Mouse (Mus musculus): ENCODE measurements around the gene Gm20547. TPM values are rescaled to one million over a fixed set of nuclear protein-coding genes. Genes with fewer than 3 reads are reported as not detected.
"Not testable (repeated sequence)": the region's sequence is repeated elsewhere in the genome, so short reads cannot be mapped to it uniquely, and the experiment has no call there.

Gm20547 gene
- total RNA-seq, 2 experiments from 2014 or later = not detected

DNA sequence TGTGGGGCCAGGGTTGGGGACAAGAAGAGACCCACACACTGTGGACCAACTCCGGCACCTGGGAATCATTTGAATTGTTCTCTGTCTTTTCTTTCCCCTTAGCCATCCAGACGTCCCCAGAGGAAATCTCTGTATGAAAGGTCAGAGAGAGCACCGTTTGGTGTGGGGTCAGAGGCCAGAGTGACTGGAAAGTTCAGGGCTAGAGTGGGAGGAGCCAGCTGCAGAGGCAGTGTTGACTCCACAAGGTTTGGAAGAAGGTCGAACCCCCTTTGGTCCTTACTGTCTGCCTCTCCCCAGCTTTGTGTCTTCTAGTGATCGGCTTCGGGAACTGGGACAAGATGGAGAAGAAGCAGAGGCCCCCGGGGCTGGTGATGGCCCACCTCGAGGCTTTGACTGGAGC lies 28.3 kb downstream of the Gm20547 start:
- no peak for DNase-seq

DNA sequence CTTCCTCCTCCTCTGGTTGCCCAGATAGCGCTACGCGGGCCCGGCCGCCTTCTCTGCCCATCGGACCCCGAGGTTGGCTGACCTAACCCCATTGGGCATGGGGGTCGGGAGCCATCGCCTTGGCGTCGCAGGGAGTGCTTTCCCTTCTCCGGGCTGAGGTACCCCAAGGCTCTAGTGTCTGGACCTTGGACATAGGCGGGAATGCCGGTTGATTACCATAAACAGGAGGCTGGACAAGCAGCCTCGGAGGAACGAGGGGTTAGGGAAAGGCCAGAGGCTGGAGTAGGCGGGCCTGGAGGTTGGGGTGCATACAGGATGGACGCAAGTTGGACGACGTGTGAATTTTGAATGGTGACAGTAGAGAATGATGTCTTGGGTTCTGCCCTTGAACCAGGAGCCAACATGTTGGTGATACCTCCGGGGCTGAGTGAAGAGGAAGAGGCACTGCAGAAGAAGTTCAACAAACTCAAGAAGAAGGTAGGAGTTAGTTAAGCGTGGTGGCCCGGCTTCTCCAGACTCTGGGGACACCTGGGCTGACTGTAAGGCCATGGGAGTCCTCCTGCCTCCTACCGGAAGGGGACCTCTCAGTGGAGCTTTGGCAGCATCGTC lies 31.2 kb downstream of the Gm20547 start:
- DNase-seq = no peak

DNA sequence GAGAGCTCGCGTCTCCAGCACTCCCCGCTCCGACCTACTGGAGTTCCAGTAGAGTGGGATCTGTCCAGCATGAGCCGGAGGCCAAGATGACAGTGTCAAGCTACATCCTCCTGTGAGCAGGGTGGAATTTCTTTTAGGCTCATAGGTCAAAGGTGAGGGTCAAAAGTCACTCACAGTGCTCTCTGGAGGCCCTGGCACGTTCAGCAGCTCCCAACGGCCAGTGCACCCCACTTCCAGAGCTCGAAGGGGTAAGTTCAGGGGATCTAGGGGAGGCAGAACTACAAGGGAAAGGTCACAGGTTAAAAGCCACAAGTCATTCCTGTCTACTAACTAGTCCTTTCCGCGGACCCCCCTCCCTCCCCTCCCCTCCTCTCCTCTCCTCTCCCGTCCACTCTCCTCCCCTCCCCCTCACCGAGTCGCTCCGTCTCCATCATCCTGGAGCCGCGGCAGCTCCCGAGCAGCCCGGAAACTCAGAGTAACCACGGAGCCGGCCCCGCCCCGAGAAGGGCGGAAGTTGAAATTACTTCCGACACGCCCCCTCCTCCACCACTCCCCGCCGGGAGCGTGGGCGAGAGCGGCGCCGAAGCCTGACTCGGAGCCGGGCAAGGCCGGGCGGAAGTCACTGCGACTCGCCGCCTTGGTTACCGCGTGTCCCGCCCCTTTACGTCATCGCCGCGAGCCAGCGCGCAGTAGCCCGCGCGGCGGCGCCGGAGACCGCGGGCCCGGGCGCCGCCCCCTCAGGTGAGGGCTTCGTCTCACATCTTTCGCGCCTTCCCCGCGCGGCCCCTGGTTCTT lies 31.9 kb downstream of the Gm20547 start, which contains the start of the genes Skiv2l and Nelfe:
TSS of gene Skiv2l (minus strand) at position 489 of the 795 bp plus-strand sequence.
TSS of gene Nelfe (plus strand) at position 670 of the 795 bp plus-strand sequence.
- peak; percentile 98 for DNase-seq

DNA sequence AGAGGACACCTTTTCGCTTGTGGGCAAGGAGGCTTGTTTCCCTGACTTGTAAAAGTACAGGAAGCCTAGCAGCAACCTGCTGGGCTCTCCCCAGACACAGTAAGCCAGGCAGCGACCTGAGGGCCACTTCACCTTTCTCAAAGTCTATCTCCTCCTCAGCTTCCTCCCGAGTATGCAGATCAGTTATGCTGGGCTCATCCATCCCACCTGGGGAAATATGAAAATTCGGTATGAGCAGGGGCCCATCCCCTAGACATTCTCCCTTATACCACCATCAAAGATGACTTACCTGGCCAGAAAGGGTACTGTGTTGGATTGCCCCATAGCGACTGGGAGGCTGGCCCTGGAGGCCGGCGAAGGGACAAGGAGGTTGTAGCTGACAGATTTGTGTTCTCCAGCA lies 34.2 kb downstream of the Gm20547 start:
- DNase-seq = no peak

DNA sequence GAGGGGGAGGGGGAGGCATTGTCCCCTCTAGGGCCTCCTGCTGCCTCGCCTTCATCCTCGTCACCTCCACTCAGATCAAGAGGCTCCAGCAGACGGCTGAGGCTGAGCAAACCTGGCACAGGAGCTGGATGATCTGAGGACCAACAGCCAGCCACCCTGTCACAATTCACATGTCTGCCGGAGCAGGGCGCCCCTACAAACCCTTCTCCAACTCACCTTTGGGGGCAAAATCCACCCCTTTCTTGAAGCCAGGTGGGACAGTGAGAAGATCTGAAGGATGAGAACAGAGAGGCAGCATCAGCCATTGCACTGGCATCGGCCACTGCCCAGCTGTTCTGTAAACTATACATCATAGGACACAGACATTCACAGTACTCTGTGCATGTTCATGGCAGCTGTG lies 34.6 kb downstream of the Gm20547 start:
- no peak for DNase-seq

DNA sequence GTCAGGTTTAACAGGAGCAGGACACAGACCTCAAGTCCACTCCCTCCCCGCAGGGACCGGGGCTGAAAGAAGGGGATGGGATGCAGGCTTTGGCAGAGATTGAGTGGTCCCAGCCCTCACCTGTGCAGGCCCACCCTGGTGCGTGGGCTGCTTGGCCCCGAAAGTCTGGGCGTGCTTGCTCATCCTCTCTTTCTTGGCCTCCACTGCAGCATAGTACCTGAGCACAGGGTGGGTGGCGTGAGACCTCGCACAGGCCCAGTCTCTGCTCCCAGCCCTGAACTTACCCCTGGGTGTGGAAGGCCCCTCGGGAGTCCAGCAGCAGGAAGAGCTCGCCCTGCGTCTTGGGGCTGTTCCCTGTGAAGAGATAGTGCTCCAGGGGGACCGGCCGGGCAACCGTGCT lies 37.0 kb downstream of the Gm20547 start:
- DNase-seq = no peak

DNA sequence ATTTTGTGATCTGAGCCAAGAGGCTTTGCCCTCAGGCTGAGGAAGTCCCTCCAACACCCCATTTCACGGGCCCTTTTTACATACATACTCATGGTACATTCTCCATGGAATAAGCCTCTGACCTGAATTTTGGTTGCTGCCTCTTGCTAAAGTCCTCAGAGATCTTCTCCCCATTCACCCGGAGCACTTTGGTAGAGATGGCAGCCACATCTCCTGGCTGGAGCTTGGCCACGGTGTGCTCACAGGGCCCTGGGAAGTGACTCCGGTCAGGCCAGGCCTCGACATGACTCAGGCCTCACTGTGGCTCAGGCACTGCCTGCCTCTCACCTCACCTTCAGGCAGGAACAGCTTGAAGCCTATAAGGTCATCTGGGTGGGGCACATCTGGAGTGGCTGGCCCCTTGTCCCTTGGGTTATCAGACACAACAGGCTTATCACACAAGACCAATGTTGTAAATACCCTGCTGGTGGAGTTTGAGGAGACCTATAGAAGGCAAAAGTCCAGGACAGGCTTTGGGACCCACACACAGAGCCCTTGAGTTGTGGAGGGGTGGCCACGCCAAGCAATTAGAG lies 41.0 kb downstream of the Gm20547 start:
- DNase-seq = no peak

DNA sequence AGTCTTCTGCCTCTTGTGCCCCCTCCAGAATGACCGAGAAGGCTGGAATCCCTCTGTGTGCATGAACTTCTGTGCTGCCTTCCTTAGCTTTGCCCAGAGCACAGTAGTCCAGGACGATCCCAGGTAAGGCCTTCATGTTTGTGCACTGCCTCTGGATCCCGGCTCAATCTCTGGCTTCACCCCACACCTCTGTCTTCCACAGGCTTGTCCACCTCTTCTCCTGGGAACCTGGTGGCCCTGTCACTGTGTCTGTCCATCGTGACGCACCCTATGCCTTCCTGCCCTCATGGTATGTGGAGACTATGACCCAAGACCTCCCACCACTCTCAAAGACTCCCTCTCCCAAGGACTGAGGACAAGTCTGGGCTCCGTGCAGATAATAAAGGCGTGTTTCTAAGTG lies 43.1 kb downstream of the Gm20547 start:
- DNase-seq = no peak

DNA sequence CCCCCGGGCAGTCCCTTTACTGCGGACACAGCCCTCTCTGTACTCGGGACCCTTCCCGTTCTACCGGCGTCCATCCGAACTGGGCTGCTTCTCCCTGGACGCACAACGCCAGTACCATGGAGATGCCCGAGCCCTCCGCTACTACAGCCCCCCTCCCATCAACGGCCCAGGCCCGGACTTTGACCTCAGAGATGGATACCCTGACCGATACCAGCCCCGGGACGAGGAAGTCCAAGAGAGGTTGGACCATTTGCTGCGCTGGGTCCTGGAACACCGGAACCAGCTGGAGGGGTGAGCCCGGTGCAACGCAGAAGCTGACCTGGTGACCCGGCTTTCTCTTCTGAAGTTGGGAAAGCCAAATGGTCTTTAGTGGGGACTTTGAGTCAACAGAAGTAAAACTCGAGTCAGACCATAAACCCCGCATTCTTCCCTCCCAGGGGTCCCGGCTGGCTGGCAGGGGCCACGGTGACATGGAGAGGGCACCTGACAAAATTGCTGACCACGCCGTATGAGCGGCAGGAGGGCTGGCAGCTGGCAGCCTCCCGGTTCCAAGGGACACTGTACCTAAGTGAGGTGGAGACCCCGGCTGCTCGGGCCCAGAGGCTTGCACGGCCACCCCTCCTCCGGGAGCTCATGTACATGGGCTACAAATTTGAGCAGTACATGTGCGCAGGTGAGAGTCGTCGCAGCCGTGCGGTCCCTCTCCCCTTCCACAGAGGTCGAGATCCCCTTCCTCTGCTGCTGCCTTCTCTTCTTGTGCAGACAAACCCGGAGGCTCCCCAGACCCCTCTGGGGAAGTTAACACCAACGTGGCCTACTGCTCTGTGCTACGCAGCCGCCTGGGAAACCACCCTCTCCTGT lies 44.1 kb downstream of the Gm20547 start:
- peak; percentile 19 for DNase-seq

DNA sequence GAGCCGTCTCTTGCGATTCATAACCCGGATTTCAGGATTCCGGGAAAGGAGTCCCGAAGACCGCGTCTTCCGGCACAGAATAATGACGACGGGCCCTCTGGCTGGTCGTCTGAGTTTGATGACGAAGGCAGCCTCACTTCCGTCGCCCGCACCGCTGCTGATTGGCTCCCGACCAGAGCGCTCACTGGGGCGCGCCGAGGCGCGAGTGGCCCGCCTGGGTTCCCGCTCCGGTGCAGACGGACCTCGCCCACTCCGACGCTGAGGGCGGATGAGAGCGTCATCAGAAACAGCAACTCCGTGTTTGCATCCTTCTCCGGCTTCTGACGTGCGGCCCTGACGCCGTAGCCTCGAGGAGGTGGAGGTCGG lies 45.0 kb downstream of the Gm20547 start, which contains the start of the genes Stk19 and Dxo:
TSS of gene Stk19 (minus strand) at position 90 of the 366 bp plus-strand sequence.
TSS of gene Dxo (plus strand) at position 164 of the 366 bp plus-strand sequence.
- DNase-seq = peak; percentile 96

DNA sequence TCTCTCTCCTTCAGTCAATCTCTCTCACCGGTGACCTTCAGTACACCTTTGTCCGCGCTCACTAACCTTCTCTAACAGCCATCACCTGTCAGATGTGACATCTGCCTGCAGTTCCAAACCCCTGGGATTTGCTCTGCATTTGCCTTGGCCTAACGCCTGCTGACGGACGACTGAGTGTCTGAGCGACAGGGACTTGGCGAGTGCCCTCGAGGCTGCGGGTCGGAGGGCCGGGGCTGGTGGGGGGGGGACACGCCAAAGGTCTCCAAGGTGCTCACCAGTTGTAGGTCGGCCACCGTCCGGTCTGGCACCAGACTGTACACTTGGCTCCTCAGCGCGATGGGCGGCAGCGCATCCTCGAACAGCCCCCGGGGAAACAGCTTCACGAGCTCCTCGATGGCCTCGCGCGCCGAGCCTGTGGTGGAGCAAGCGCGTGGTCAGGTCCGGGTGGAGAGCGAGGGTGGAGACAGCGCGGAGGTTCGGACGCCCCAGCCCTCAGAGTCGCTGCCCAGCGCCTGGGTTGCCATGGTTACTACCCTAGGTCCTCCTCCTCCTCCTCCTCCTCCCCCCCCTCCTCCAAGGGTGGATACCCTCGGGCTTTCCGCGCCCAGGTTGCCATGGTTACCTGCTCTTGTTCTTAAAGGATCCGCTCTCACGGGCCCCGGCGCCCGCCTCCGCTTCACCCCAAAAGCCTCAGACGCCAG lies 45.5 kb downstream of the Gm20547 start:
- DNase-seq = no peak

DNA sequence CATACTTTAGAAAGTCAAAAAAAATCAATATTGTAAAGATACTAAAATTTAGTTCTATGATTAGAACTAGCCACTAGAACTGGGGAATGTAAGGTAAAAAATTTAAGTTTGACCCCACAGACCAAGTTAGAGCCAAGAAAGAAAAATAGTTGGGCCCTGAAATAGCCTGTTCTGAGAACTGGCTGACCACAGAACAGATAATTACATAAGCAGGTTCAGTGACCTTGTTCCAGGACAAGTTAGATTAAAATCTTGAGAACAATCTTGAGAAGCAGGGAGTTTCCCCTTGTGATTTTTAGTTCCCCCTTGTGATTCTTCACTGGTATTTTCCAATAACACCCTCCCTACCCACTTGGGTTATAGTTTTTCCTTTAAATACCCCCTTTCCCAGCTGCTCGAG lies 51.1 kb downstream of the Gm20547 start:
- not testable (repeated sequence) for DNase-seq

DNA sequence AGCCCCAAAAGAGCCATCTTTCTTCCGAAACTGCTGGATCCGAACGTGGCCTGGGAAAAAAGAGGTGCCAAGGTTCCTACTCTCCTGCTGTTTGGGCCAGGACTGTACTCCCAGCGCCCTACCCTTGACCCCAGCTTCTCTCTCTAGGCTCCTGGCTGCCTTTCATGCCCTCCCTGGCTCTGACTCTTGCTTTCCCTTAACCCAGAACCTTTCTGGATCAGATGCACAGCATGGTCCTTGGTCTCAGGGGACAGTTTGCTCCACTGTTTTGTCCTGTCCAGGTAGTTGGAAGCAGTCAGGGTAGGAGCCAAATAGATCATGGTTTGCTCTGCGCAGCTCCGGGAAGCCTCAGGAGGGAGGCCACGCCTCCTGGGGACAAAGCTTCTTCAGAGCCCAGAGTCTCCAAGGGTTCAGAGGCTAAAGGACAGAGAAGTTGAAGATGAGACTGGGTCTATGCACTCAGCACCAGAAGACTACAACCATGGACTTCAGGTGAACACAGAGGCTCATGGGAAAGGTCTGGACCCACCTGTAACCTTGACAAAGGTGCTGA lies 66.9 kb downstream of the Gm20547 start:
- DNase-seq = no peak

DNA sequence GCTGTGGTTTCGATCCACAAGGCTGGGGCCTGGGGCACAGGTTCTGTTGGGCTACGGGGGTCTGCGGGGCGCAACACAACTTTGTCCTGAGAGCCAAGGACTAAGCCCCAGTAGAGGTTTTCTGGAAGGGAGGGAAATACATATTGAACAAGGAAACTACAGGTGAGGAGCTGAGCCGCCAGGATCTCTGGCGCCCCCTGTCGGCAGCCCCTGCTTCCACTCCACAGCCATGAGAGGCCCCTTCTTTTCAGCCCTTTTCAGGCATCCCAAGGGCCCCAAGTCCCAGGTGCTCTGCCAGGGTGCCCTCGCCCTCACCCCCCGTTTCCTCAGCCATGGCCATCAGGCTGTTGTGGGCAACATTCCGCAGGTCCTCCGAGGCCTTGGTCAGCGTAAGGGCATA lies 68.1 kb downstream of the Gm20547 start:
- DNase-seq = peak; percentile 54

DNA sequence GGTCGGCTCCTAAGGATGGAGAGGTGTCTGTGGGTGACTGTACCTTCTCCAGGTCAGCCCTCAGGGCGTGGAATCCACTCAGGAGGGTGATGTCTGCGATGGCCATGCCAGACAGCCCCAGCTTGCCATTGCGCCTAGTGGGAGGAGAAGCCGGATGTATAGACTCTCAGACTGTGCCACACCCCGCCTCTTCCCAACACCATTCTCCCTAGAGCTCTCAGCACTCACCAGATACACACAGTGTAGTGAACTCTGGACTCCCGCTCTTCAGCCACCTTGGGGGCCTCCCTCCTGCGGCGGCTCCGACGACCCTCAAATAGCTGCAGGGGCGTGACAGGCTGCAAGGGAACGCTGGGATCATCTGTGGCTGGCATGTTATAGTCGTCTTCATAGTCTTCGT lies 70.6 kb downstream of the Gm20547 start:
- DNase-seq = no peak

DNA sequence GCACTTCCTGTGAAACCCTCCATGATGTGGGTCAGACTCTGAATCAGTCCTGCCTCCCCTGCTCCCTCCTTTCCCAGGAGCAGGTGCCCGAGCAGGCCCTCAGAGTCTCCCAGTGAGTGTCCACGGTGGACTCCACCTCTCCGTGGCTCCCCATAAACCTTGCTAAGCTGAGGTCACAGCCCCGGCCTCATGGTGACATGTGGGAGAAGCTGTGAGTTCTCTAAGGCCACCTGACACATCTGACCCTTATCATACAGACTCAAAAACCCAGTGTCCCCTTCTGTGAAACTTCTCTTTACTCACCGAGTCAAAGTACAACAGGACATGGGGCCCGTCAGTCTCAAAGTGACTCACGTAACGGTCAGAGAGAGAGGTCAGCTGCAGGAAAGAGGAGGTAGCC lies 71.0 kb downstream of the Gm20547 start:
- DNase-seq = not testable (repeated sequence)

DNA sequence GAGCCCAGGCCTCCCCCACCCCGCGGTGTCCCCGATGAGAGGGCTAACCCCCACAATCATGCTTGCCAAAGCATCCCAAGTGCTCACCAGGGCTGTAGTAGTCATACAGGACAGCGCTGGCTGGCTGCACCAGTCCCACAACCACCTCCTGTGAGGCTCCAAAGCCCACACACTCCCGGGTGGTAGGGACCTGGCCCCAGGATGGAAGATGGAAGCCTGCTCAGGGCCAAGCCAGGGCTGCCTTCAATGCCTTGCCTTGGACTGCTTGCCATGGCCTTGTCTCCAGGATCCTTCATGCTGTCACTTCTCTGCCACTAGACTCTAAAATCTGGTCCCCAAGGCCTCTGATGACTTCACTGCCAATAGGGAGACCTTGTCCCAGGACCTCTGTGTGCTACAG lies 71.4 kb downstream of the Gm20547 start:
- DNase-seq = not testable (repeated sequence)

DNA sequence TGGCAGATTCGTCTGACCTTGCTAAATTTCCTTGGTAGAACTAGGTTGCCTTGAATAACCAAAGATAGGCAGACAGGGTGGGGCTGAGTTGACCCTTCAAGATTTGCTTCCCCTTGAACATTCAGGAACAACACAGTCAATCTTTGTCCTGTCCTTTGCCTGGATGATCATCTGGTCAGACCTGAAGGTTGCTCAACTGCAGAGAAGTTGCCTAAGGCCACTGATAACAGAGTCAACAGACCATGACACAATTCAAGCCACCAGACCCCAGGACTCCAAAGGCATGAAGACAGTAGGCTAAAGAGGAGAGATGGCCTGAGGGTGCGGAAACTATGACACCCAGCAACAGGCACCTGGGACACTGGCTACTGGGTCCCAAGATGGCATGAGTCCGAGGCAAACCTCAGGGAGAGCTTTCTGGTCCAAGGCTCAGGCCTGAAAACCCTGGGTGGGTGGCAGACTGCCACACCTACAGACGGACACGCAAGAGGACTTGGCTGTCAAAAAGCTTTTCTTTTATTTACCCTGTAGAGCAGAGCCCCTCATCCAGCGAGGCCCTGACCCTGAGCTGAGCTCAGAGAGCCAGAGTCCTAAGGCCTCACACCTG lies 73.1 kb downstream of the Gm20547 start:
- DNase-seq = no peak

DNA sequence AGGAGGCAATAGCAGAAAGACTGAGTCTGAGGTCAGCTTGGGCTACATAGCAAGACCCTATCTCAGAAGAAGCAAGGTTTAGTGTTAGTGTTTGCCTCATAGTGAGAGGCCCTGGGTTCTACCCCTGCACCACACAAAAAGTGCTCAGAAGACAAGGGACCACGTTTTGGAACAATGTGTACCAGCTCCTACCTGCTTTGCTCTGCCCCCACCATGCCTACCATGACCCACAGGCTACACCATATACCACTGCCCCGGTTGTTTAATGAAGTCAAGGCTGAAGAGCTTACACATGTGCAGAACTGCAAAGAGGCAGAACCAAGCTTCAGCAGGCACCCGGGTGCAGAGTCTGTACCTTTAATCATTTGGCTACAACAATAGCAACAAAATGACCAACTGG lies 74.7 kb downstream of the Gm20547 start:
- DNase-seq = no peak
